13 mouse cellular contexts compared by ENCODE assay signal in genomic region chr9:57932831-57933602, GRCm38 (mm10). TPM values are rescaled to one million over a fixed set of nuclear protein-coding genes. Genes with fewer than 3 reads are reported as not detected.
A peak's percentile ranks its signal among the peaks of the same experiment; 100 is the strongest.
DNase-seq lines count a peak whose midpoint lies in the region; ATAC-seq and TF ChIP-seq lines count a peak whose summit lies in the region.
"Had no signal": no experiment of that assay in that cellular context is flagged by ENCODE, and none has a peak within 500 bp of the region (broad histone marks: within the 10 kb centered on the region; RNA-seq: fewer than 3 reads in every experiment).

No protein-coding gene starts in this region.

- ATAC-seq in midbrain, postnatal 0 days (ENCODE audit: low FRiP score), result no peak
- ATAC-seq in midbrain, embryonic 15.5 days (replicated peaks), result no peak
- ATAC-seq in CD4-positive, CD25-positive, alpha-beta regulatory T cell, adult 4 months, result no peak

- H3K27me3 ChIP-seq in midbrain, postnatal 0 days (ENCODE audit: insufficient read depth, low read length), result no peaks in the 10 kb centered on the region
- H3K27me3 ChIP-seq in midbrain, embryonic 15.5 days (replicated peaks), result 0 out of 2 replicates have a peak, but pooled peaks cover 1% of the 10 kb centered on the region

- no peak overlapping the region for H3K27ac ChIP-seq in midbrain, postnatal 0 days (ENCODE audit: low read depth, low read length)
- H3K27ac ChIP-seq in midbrain, embryonic 15.5 days, result no peak overlapping the region
- H3K27ac ChIP-seq: embryonic facial prominence, embryonic 15.5 days; limb, embryonic 15.5 days had no signal

- DNase-seq in midbrain, postnatal 0 days (ENCODE audit: low spot score), result peak; percentile 33
- peak; percentile 86 to 93 for DNase-seq in cerebellum, postnatal 10 days
- peak; percentile 59 to 74 for DNase-seq in layer of hippocampus, adult 8-10 months (ENCODE audit: low spot score in 2 of 2)
- DNase-seq in telencephalon, adult 2 months (ENCODE audit: low read depth, low spot score), result peak; percentile 80
- no peak for DNase-seq in adrenal gland, postnatal 36 days
- DNase-seq: kidney, adult 11 months had no signal

- WGBS in midbrain, postnatal 0 days, result 73% methylated on average over 6 of the region's 6 CpGs
- WGBS in midbrain, embryonic 15.5 days, result 84% methylated on average over 6 of the region's 6 CpGs

- H3K4me1 ChIP-seq in midbrain, postnatal 0 days (ENCODE audit: insufficient read depth, low read length), result no peaks in the 10 kb centered on the region
- H3K4me1 ChIP-seq in midbrain, embryonic 15.5 days, result no peaks in the 10 kb centered on the region

- H3K4me3 ChIP-seq in midbrain, postnatal 0 days (ENCODE audit: low read depth, low read length), result no peak overlapping the region
- no peak overlapping the region for H3K4me3 ChIP-seq in midbrain, embryonic 15.5 days
- H3K4me3 ChIP-seq: embryonic facial prominence, embryonic 15.5 days; heart, embryonic 12.5 days; limb, embryonic 15.5 days; myocyte had no signal

- no peak overlapping the region for H3K4me2 ChIP-seq in midbrain, postnatal 0 days (ENCODE audit: low read depth, low read length, poor library complexity, severe bottlenecking)
- H3K4me2 ChIP-seq in midbrain, embryonic 15.5 days, result no peak overlapping the region
- H3K4me2 ChIP-seq: embryonic facial prominence, embryonic 15.5 days; heart, embryonic 12.5 days; limb, embryonic 15.5 days had no signal

- H3K9me3 ChIP-seq in midbrain, postnatal 0 days (ENCODE audit: low read length), result no peaks in the 10 kb centered on the region
- no peaks in the 10 kb centered on the region for H3K9me3 ChIP-seq in midbrain, embryonic 15.5 days
- H3K9me3 ChIP-seq: embryonic facial prominence, embryonic 15.5 days; G1E; heart, embryonic 12.5 days; limb, embryonic 15.5 days had no signal

- peaks cover 16% of the 10 kb centered on the region for H3K36me3 ChIP-seq in midbrain, postnatal 0 days (ENCODE audit: insufficient read depth, low read length)
- peaks cover 21% of the 10 kb centered on the region; the same call in 1 of the 2 replicates for H3K36me3 ChIP-seq in midbrain, embryonic 15.5 days (replicated peaks)

- no peak for TF ChIP-seq CTCF in midbrain, postnatal 0 days (IDR thresholded peaks at IDR 0.05)

- no peak overlapping the region for H3K9ac ChIP-seq in midbrain, postnatal 0 days (replicated peaks; ENCODE audit: low read length, poor library complexity, severe bottlenecking)
- no peak overlapping the region for H3K9ac ChIP-seq in midbrain, embryonic 15.5 days
- H3K9ac ChIP-seq: embryonic facial prominence, embryonic 15.5 days; heart, embryonic 12.5 days; limb, embryonic 15.5 days had no signal

RNA-seq across cellular contexts. Expression of gene Sema7a, which starts 6.9 kb away (rescaled TPM):
- total RNA-seq in midbrain, postnatal 0 days (2014; rRNA removed), result 42.3 and 49.5 TPM in 2 replicates
- 3.2 and 3.6 TPM in 2 replicates for polyA plus RNA-seq in midbrain, postnatal 0 days (2015; fragmentation: Nextera tagmentation; extraction: Ambion mirVana)
- 2.1 and 2.3 TPM in 2 replicates for polyA plus RNA-seq in midbrain, embryonic 15.5 days (2015; fragmentation: Nextera tagmentation; extraction: Ambion mirVana)
- total RNA-seq in layer of hippocampus, adult 8-10 months (2022), result 100 to 1,000 TPM in 1 of 4 experiments, 10 to 100 TPM in 3; 91.0 to 102 (median 94.4) TPM
- not detected for polyA plus RNA-seq in CD4-positive, CD25-positive, alpha-beta regulatory T cell, adult 4 months (2017; shearing (Covaris generic))
- total RNA-seq in adrenal gland, postnatal 36 days (2021), result 10 to 100 TPM in 1 of 2 experiments, 1 to 10 TPM in 1; 7.5 to 22.3 TPM
- total RNA-seq: G1E had no signal

RNA-seq across cellular contexts. Expression of gene Ubl7, which starts 22.2 kb away (rescaled TPM):
- total RNA-seq in midbrain, postnatal 0 days (2014; rRNA removed), result 103 and 132 TPM in 2 replicates
- polyA plus RNA-seq in midbrain, postnatal 0 days (2015; fragmentation: Nextera tagmentation; extraction: Ambion mirVana), result 161 and 169 TPM in 2 replicates
- 181 and 183 TPM in 2 replicates for polyA plus RNA-seq in midbrain, embryonic 15.5 days (2015; fragmentation: Nextera tagmentation; extraction: Ambion mirVana)
- 100 to 1,000 TPM in 2 of 4 experiments, 10 to 100 TPM in 2; 94.6 to 102 (median 98.2) TPM for total RNA-seq in layer of hippocampus, adult 8-10 months (2022)
- 100 to 1,000 TPM; 138 to 191 TPM for polyA plus RNA-seq in CD4-positive, CD25-positive, alpha-beta regulatory T cell, adult 4 months (2017; shearing (Covaris generic))
- 10 to 100 TPM; 68.5 to 87.0 TPM for total RNA-seq in adrenal gland, postnatal 36 days (2021)

Comparison
In these comparisons a context has a peak if more than half of its experiments do, and no peak if none do; other contexts are left out.
1. DNase-seq: peak in midbrain, postnatal 0 days (single experiment), cerebellum, postnatal 10 days (2 of 2), layer of hippocampus, adult 8-10 months (2 of 2) and telencephalon, adult 2 months (single experiment); none in adrenal gland, postnatal 36 days (0 of 2).